Mouse (Mus musculus): ENCODE measurements around the gene Uba1. TPM values are rescaled to one million over a fixed set of nuclear protein-coding genes. Genes with fewer than 3 reads are reported as not detected.

Gene Uba1
- 122 and 144 TPM in 2 replicates for polyA plus RNA-seq (2012; rRNA removed)

DNA sequence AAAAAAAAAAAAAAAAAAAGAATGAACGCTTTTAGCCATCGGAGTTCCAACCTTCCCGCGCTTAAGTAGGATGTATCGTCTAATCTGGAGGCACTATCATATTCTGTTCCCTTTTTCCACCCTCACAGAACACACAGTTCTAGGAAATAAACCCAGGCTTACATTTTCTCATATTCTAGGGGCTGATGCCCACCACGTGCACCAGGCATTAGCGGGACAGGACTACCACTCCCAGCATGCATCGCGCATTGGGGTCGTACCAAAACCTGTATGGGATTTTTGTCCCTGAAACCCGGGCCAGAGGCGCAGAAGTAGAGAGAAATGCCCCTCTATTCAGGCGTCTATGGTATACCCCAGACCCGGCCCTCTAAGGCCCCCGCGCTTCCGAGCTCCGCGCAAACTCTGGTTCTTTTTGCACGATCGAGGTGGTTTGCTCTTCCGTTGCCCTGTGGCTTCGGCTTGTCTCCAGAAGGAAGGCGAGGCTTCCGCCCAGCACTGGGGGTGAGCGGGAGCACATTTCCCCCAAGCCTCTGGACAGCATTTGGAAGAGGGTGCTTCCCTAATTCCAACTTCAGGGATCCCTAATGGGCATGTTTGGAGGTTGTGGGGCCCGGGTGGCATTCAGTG, at the start of gene Uba1:
TSS of gene Uba1 (plus strand) at position 301 of the 627 bp plus-strand sequence.
- Histone ChIP-seq H3K36me3 (ENCODE audit: control insufficient read depth, insufficient read depth, low read length) (no peaks in the 10 kb centered on the region), H3K4me3 (ENCODE audit: control insufficient read depth, low read depth, low read length) (peak within 1 kb of the TSS; percentile 84), H3K27ac (ENCODE audit: control insufficient read depth, insufficient read depth, low read depth, low read length) (peak within 1 kb of the TSS; percentile 90), H3K4me1 (ENCODE audit: control insufficient read depth, insufficient read depth, low read length) (no peaks in the 10 kb centered on the region; the same call in 1 of the 2 replicates), H3K27me3 (ENCODE audit: control insufficient read depth, insufficient read depth, low read length) (no peaks in the 10 kb centered on the region)
- TF ChIP-seq CTCF (IDR thresholded peaks at IDR 0.05; ENCODE audit: control insufficient read depth, insufficient read depth, insufficient replicate concordance, low read depth, low read length), result no peak
- peak; percentile 38; the same call in 1 of the 2 replicates for TF ChIP-seq POLR2A (IDR thresholded peaks at IDR 0.05; ENCODE audit: control insufficient read depth, low read depth, low read length)

GRCm38 (mm10) chrX:20608500-20608899, 49.6 kb upstream of the Uba1 start:
- no peak overlapping the region for H3K4me3 ChIP-seq (ENCODE audit: control insufficient read depth, low read depth, low read length)
- no peaks in the 10 kb centered on the region for H3K4me1 ChIP-seq (ENCODE audit: control insufficient read depth, insufficient read depth, low read length)
- no peaks in the 10 kb centered on the region for H3K36me3 ChIP-seq (ENCODE audit: control insufficient read depth, insufficient read depth, low read length)
- no peaks in the 10 kb centered on the region for H3K27me3 ChIP-seq (ENCODE audit: control insufficient read depth, insufficient read depth, low read length)
- TF ChIP-seq POLR2A (IDR thresholded peaks at IDR 0.05; ENCODE audit: control insufficient read depth, low read depth, low read length), result no peak
- TF ChIP-seq CTCF (IDR thresholded peaks at IDR 0.05; ENCODE audit: control insufficient read depth, insufficient read depth, insufficient replicate concordance, low read depth, low read length), result no peak
- H3K27ac ChIP-seq (ENCODE audit: control insufficient read depth, insufficient read depth, low read depth, low read length), result no peak overlapping the region

GRCm38 (mm10) chrX:20616861-20617175, 41.3 kb upstream of the Uba1 start:
- no peaks in the 10 kb centered on the region for H3K36me3 ChIP-seq (ENCODE audit: control insufficient read depth, insufficient read depth, low read length)
- TF ChIP-seq CTCF (IDR thresholded peaks at IDR 0.05; ENCODE audit: control insufficient read depth, insufficient read depth, insufficient replicate concordance, low read depth, low read length) (no peak), POLR2A (IDR thresholded peaks at IDR 0.05; ENCODE audit: control insufficient read depth, low read depth, low read length) (no peak)
- peak overlapping the region; percentile 95 for H3K4me3 ChIP-seq (ENCODE audit: control insufficient read depth, low read depth, low read length)
- H3K27me3 ChIP-seq (ENCODE audit: control insufficient read depth, insufficient read depth, low read length), result no peaks in the 10 kb centered on the region
- peaks cover 4% of the 10 kb centered on the region for H3K4me1 ChIP-seq (ENCODE audit: control insufficient read depth, insufficient read depth, low read length)
- peak overlapping the region; percentile 94 for H3K27ac ChIP-seq (ENCODE audit: control insufficient read depth, insufficient read depth, low read depth, low read length)

- Histone ChIP-seq H3K27me3 (ENCODE audit: control insufficient read depth, insufficient read depth, low read length) (no peaks in the 10 kb centered on the region), H3K4me1 (ENCODE audit: control insufficient read depth, insufficient read depth, low read length) (peaks cover 4% of the 10 kb centered on the region), H3K27ac (ENCODE audit: control insufficient read depth, insufficient read depth, low read depth, low read length) (peak within 1 kb of the TSS; percentile 94), H3K4me3 (ENCODE audit: control insufficient read depth, low read depth, low read length) (peak within 1 kb of the TSS; percentile 95), H3K36me3 (ENCODE audit: control insufficient read depth, insufficient read depth, low read length) (no peaks in the 10 kb centered on the region)
- TF ChIP-seq CTCF (IDR thresholded peaks at IDR 0.05; ENCODE audit: control insufficient read depth, insufficient read depth, insufficient replicate concordance, low read depth, low read length), result no peak
- 0 out of 2 replicates have a peak, but pooled peaks have one; percentile 24 for TF ChIP-seq POLR2A (IDR thresholded peaks at IDR 0.05; ENCODE audit: control insufficient read depth, low read depth, low read length)
Observed at GRCm38 (mm10) chrX:20617176-20617902, 40.8 kb upstream of the Uba1 start, which contains the start of the genes Rbm10 and Ndufb11. TSS of gene Rbm10 (plus strand) at chrX:20617503. TSS of gene Ndufb11 (minus strand) at chrX:20617619.

DNA sequence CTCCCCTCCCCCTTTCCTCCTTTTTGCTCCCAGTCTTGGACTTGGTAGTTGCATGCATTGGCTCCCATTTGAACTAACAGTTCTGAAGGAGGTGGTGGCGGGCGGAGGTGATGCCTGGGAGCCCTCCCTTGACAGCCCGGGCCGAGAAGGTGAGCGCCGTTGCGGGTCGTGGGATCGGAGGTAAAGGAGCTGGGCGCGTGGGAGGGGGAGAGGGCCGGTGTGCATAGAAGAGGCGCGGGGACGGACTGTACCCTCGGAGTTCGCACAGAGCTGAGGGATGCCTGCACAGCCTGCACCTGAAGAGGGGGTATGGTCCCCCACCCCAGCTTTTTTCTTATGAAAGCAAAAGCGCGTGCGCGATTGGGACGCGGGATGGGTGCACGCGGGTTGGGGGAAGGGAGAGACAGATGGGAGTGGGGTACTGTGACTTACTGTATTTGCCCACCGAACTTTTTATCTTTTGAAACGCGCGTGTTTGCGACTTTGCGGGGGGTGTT, 40.2 kb upstream of the Uba1 start:
- H3K27ac ChIP-seq (ENCODE audit: control insufficient read depth, insufficient read depth, low read depth, low read length), result peak overlapping the region; percentile 94
- H3K36me3 ChIP-seq (ENCODE audit: control insufficient read depth, insufficient read depth, low read length), result no peaks in the 10 kb centered on the region
- no peak for TF ChIP-seq POLR2A (IDR thresholded peaks at IDR 0.05; ENCODE audit: control insufficient read depth, low read depth, low read length)
- TF ChIP-seq CTCF (IDR thresholded peaks at IDR 0.05; ENCODE audit: control insufficient read depth, insufficient read depth, insufficient replicate concordance, low read depth, low read length), result no peak
- peak overlapping the region; percentile 95 for H3K4me3 ChIP-seq (ENCODE audit: control insufficient read depth, low read depth, low read length)
- H3K27me3 ChIP-seq (ENCODE audit: control insufficient read depth, insufficient read depth, low read length), result no peaks in the 10 kb centered on the region
- H3K4me1 ChIP-seq (ENCODE audit: control insufficient read depth, insufficient read depth, low read length), result peaks cover 4% of the 10 kb centered on the region

DNA sequence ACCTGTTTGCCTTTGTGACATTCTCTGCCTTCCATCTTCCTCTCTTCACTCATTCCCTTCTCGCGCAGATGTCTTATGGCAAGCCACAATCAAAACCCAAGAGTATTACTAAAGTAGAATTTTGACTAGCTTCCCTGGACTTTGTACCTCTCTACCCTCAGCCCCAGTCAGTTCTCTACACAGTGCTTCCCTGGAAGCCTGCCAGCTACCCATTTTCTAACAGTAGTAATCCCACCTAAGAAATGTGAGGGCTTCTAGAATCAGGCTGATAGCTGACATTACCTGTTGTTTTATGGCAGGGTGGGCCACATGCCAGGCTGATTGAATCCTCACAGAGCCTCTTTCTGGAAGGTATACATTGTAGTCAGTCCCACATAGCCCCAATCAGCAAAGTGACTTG, 20.0 kb upstream of the Uba1 start:
- TF ChIP-seq POLR2A (IDR thresholded peaks at IDR 0.05; ENCODE audit: control insufficient read depth, low read depth, low read length) (no peak), CTCF (IDR thresholded peaks at IDR 0.05; ENCODE audit: control insufficient read depth, insufficient read depth, insufficient replicate concordance, low read depth, low read length) (no peak)
- no peaks in the 10 kb centered on the region for H3K36me3 ChIP-seq (ENCODE audit: control insufficient read depth, insufficient read depth, low read length)
- H3K4me3 ChIP-seq (ENCODE audit: control insufficient read depth, low read depth, low read length), result no peak overlapping the region

DNA sequence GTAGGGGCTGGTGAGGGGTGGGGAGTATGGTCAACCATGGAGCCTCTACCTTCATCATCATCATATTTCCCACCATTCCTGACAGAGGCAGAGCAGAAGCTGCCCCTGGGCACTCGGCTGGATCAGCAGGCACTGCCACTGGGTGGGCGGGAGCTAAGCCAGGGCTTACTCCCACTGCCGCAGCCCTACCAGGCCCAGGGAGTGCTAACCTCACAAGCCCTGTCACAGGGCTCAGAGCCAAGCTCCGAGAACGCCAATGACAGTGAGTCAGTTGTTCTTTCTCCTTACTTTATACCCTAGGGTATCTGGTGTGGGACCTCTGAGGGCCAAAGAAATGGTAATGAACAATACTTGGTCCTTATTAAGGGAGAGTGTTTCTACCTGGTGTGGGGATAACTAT, 13.3 kb upstream of the Uba1 start:
- H3K27me3 ChIP-seq (ENCODE audit: control insufficient read depth, insufficient read depth, low read length), result no peaks in the 10 kb centered on the region
- H3K4me1 ChIP-seq (ENCODE audit: control insufficient read depth, insufficient read depth, low read length), result no peaks in the 10 kb centered on the region
- no peaks in the 10 kb centered on the region for H3K36me3 ChIP-seq (ENCODE audit: control insufficient read depth, insufficient read depth, low read length)
- no peak overlapping the region; the same call in 1 of the 2 replicates for H3K27ac ChIP-seq (ENCODE audit: control insufficient read depth, insufficient read depth, low read depth, low read length)
- H3K4me3 ChIP-seq (ENCODE audit: control insufficient read depth, low read depth, low read length), result no peak overlapping the region
- TF ChIP-seq CTCF (IDR thresholded peaks at IDR 0.05; ENCODE audit: control insufficient read depth, insufficient read depth, insufficient replicate concordance, low read depth, low read length) (no peak), POLR2A (IDR thresholded peaks at IDR 0.05; ENCODE audit: control insufficient read depth, low read depth, low read length) (no peak)

More for the DNA sequence above, 20.0 kb upstream of the Uba1 start:
- Histone ChIP-seq H3K4me1 (ENCODE audit: control insufficient read depth, insufficient read depth, low read length) (no peaks in the 10 kb centered on the region), H3K27me3 (ENCODE audit: control insufficient read depth, insufficient read depth, low read length) (no peaks in the 10 kb centered on the region), H3K27ac (ENCODE audit: control insufficient read depth, insufficient read depth, low read depth, low read length) (no peak overlapping the region)

Measured in testis, adult 2 months (tissue).